Comparison of ENCODE assay signal across 23 mouse cellular contexts in genomic region chr8:13650541-13651191, GRCm38 (mm10). TPM values are rescaled to one million over a fixed set of nuclear protein-coding genes. Genes with fewer than 3 reads are reported as not detected.
DNase-seq lines count a peak whose midpoint lies in the region; ATAC-seq and TF ChIP-seq lines count a peak whose summit lies in the region.
"Had no signal": no experiment of that assay in that cellular context is flagged by ENCODE, and none has a peak within 500 bp of the region (broad histone marks: within the 10 kb centered on the region; RNA-seq: fewer than 3 reads in every experiment).

No protein-coding gene starts in this region.

- H3K27ac ChIP-seq in cerebellum, adult 2 months (ENCODE audit: insufficient read depth, low read length): 0 out of 2 replicates have a peak overlapping the region, but pooled peaks have one; percentile 0
- H3K27ac ChIP-seq in left cerebral cortex, adult 2 months: peak overlapping the region; percentile 63; the same call in 1 of the 2 replicates
- H3K27ac ChIP-seq in spleen, adult 2 months (ENCODE audit: insufficient read depth, low read length): peak overlapping the region; percentile 15; the same call in 1 of the 2 replicates
- H3K27ac ChIP-seq in hindbrain, embryonic 11.5 days (ENCODE audit: low read depth, low read length): no peak overlapping the region
- H3K27ac ChIP-seq: embryonic facial prominence, embryonic 10.5 days; limb, embryonic 10.5 days; liver, embryonic 15.5 days; midbrain, embryonic 13.5 days had no signal

- DNase-seq in cerebellum, adult 2 months: peak in 1 of 2 experiments; percentile 57
- DNase-seq in left cerebral cortex, adult 2 months (ENCODE audit: extremely low spot score in 1 of 2, low spot score in 2 of 2): no peak
- no peak for DNase-seq in left cerebral cortex, adult 8-10 months (ENCODE audit: low spot score in 2 of 2)
- no peak for DNase-seq in spleen, adult 2 months (ENCODE audit: low read depth in 1 of 2, low spot score in 2 of 2)
- no peak for DNase-seq in spleen, postnatal 10 days (ENCODE audit: low spot score in 2 of 2)
- DNase-seq in right cerebral cortex, adult 2 months (ENCODE audit: low spot score in 2 of 2): no peak
- no peak for DNase-seq in hindbrain, embryonic 11.5 days (ENCODE audit: low spot score)
- DNase-seq: cerebellum, postnatal 25 days; gastrocnemius, postnatal 25 days; heart, postnatal 14 days; kidney, adult 18-20 months; kidney, postnatal 25 days; right cerebral cortex, adult 18-20 months; thymus, postnatal 4 days had no signal

- peaks cover 2% of the 10 kb centered on the region; the same call in 1 of the 2 replicates for H3K36me3 ChIP-seq in spleen, adult 2 months (ENCODE audit: control insufficient read depth, insufficient read depth, low read length)
- H3K36me3 ChIP-seq in hindbrain, embryonic 11.5 days (ENCODE audit: control insufficient read depth, insufficient read depth, low read length): no peaks in the 10 kb centered on the region
- H3K36me3 ChIP-seq: embryonic facial prominence, embryonic 10.5 days; limb, embryonic 10.5 days; liver, embryonic 15.5 days; midbrain, embryonic 13.5 days had no signal

- no peak overlapping the region for H3K9ac ChIP-seq in hindbrain, embryonic 11.5 days (ENCODE audit: low read depth, low read length)
- H3K9ac ChIP-seq: liver, embryonic 15.5 days; midbrain, embryonic 13.5 days had no signal

- 71% methylated on average over 11 of the region's 11 CpGs for WGBS in cerebellum, adult 2 months
- 85% methylated on average over 11 of the region's 11 CpGs for WGBS in spleen, adult 2 months
- 90% methylated on average over 11 of the region's 11 CpGs for WGBS in hindbrain, embryonic 11.5 days

- H3K4me2 ChIP-seq in hindbrain, embryonic 11.5 days (replicated peaks; ENCODE audit: low read depth, low read length): no peak overlapping the region
- H3K4me2 ChIP-seq: liver, embryonic 15.5 days; midbrain, embryonic 13.5 days had no signal

- H3K9me3 ChIP-seq in hindbrain, embryonic 11.5 days (ENCODE audit: control insufficient read depth, low read length): no peaks in the 10 kb centered on the region
- H3K9me3 ChIP-seq: embryonic facial prominence, embryonic 10.5 days; limb, embryonic 10.5 days; liver, embryonic 15.5 days; midbrain, embryonic 13.5 days had no signal

- H3K4me3 ChIP-seq in cerebellum, adult 2 months (replicated peaks; ENCODE audit: insufficient read depth, low read depth, low read length): no peak overlapping the region
- no peak overlapping the region for H3K4me3 ChIP-seq in left cerebral cortex, adult 2 months
- H3K4me3 ChIP-seq in spleen, adult 2 months (ENCODE audit: extremely low read depth, insufficient read depth, insufficient read length): no peak overlapping the region
- H3K4me3 ChIP-seq in hindbrain, embryonic 11.5 days (ENCODE audit: low read depth, low read length): no peak overlapping the region
- H3K4me3 ChIP-seq: embryonic facial prominence, embryonic 10.5 days; limb, embryonic 10.5 days; liver, embryonic 15.5 days; midbrain, embryonic 13.5 days; myocyte had no signal

- no peaks in the 10 kb centered on the region for H3K27me3 ChIP-seq in cerebellum, adult 2 months (ENCODE audit: control insufficient read depth, insufficient read depth, low read length)
- no peaks in the 10 kb centered on the region for H3K27me3 ChIP-seq in spleen, adult 2 months (ENCODE audit: control insufficient read depth, insufficient read depth, low read length)
- H3K27me3 ChIP-seq in hindbrain, embryonic 11.5 days (ENCODE audit: control insufficient read depth, insufficient read depth, low read length): no peaks in the 10 kb centered on the region
- H3K27me3 ChIP-seq: liver, embryonic 15.5 days; midbrain, embryonic 13.5 days had no signal

- no peak for TF ChIP-seq POLR2A in cerebellum, adult 2 months (IDR thresholded peaks at IDR 0.05; ENCODE audit: borderline replicate concordance, insufficient read depth, low read length)
- TF ChIP-seq POLR2A in spleen, adult 2 months (IDR thresholded peaks at IDR 0.05; ENCODE audit: low read depth, low read length): no peak

- no peak for ATAC-seq in cerebellum, adult (ENCODE audit: insufficient number of reproducible peaks, low FRiP score, low TSS enrichment)
- ATAC-seq in hindbrain, embryonic 11.5 days (ENCODE audit: low FRiP score): no peak
- ATAC-seq: hindbrain, postnatal 0 days; midbrain, embryonic 13.5 days had no signal

- intact Hi-C loops in left cerebral cortex, adult 2 months (cut with DNase I): no loop called here

- peaks cover 74% of the 10 kb centered on the region for H3K4me1 ChIP-seq in cerebellum, adult 2 months (ENCODE audit: control insufficient read depth, insufficient read depth, low read length)
- peaks cover 31% of the 10 kb centered on the region for H3K4me1 ChIP-seq in spleen, adult 2 months (ENCODE audit: control insufficient read depth, insufficient read depth, insufficient read length)
- H3K4me1 ChIP-seq in hindbrain, embryonic 11.5 days (replicated peaks; ENCODE audit: control insufficient read depth, insufficient read depth, low read length): peaks cover 10% of the 10 kb centered on the region

- TF ChIP-seq CTCF in cerebellum, adult 2 months (IDR thresholded peaks at IDR 0.05; ENCODE audit: borderline replicate concordance, insufficient read depth, low read depth, low read length): no peak
- TF ChIP-seq CTCF in left cerebral cortex, adult 2 months (IDR thresholded peaks at IDR 0.05): no peak
- TF ChIP-seq CTCF in spleen, adult 2 months (IDR thresholded peaks at IDR 0.05; ENCODE audit: extremely low read depth, insufficient read depth, insufficient read length, insufficient replicate concordance): no peak

RNA-seq across cellular contexts. Expression of gene Rasa3, which starts 26.7 kb away (rescaled TPM):
- polyA plus RNA-seq in cerebellum, adult 2 months (2012; rRNA removed): 94.9 and 107 TPM in 2 replicates
- 10 to 100 TPM; 62.3 to 69.4 TPM for total RNA-seq in left cerebral cortex, adult 2 months (2021)
- 10 to 100 TPM; 63.9 to 72.0 (median 69.5) TPM for total RNA-seq in left cerebral cortex, adult 8-10 months (2022)
- 98.7 and 123 TPM in 2 replicates for polyA plus RNA-seq in spleen, adult 2 months (2012; rRNA removed)
- 19.4 and 24.3 TPM in 2 replicates for polyA plus RNA-seq in hindbrain, embryonic 11.5 days (2014; fragmentation: Nextera tagmentation; extraction: Ambion mirVana)

RNA-seq across cellular contexts. Expression of gene Cfap97d2, which starts 55.0 kb away (rescaled TPM):
- polyA plus RNA-seq in cerebellum, adult 2 months (2012; rRNA removed): 1.7 and 3.0 TPM in 2 replicates
- 1 to 10 TPM; 1.0 to 1.4 TPM for total RNA-seq in left cerebral cortex, adult 2 months (2021)
- 1 to 10 TPM; 1.1 to 2.6 (median 2.0) TPM for total RNA-seq in left cerebral cortex, adult 8-10 months (2022)
- 0.11 and 0.12 TPM in 2 replicates for polyA plus RNA-seq in spleen, adult 2 months (2012; rRNA removed)
- polyA plus RNA-seq in hindbrain, embryonic 11.5 days (2014; fragmentation: Nextera tagmentation; extraction: Ambion mirVana): 0.85 and 1.0 TPM in 2 replicates
- total RNA-seq: gastrocnemius, postnatal 25 days; heart, postnatal 14 days; neutrophil, adult 5-6 weeks had no signal
- polyA plus RNA-seq: C2C12; limb, embryonic 10.5 days; liver, embryonic 15.5 days had no signal
